Mouse (Mus musculus) bone marrow, adult 2 months (tissue): ENCODE measurements at regions not wholly inside any gene's neighbourhood (a gene's known extent, or its start where the extent isn't known, plus 50 kb on each side); places are given as distances from the start of the nearest gene placed in this dataset.

Experiments used
- CTCF ChIP-seq: fragments of 200-500 bp; IDR thresholded peaks from 2 replicates; pipeline ENCODE4 v1.5.1; 2011; ENCODE audit warnings: low read length, control low read depth; ENCODE audit not compliant: control insufficient read depth, insufficient read depth
- POLR2A ChIP-seq: fragments of 200-500 bp; IDR thresholded peaks from 2 replicates; pipeline ENCODE4 v1.6.1; 2011; ENCODE audit warnings: low read depth, mild to moderate bottlenecking, control low read depth, low read length, borderline replicate concordance; ENCODE audit not compliant: control insufficient read depth

GRCm38 (mm10) chr6:100479881-100480280 lies 191.1 kb downstream of the Shq1 start:
- TF ChIP-seq CTCF = no peak
- TF ChIP-seq POLR2A = no peak
